Mouse (Mus musculus) splenic B cell, adult 2 months (primary cell): ENCODE results near the gene Lekr1.
A peak's percentile ranks its signal among the peaks of the same experiment; 100 is the strongest.

Experiments
- DNase-seq: peaks from one replicate; pipeline ENCODE4 v3.0.0-alpha.2; 2011; ENCODE audit warnings: low read depth, low spot score
- H3K27me3 ChIP-seq: 2 replicates; pipeline ENCODE4 v1.6.1; 2012; ENCODE audit warnings: mild to moderate bottlenecking, low read length, moderate library complexity, mixed read lengths; ENCODE audit not compliant: control insufficient read depth, poor library complexity, insufficient read depth, severe bottlenecking
- H3K36me3 ChIP-seq: 2 replicates; pipeline ENCODE4 v1.6.1; 2012; ENCODE audit warnings: mild to moderate bottlenecking, low read length, moderate library complexity, mixed read lengths; ENCODE audit not compliant: control insufficient read depth, poor library complexity, insufficient read depth, severe bottlenecking

The Lekr1 gene

GRCm38 (mm10) chr3:65665977-65666766 lies at the start of gene Lekr1:
TSS of gene Lekr1 (plus strand) at chr3:65666228.
- Histone ChIP-seq H3K36me3 (no peaks in the 10 kb centered on the region), H3K27me3 (no peaks in the 10 kb centered on the region)
- peak; percentile 94 for DNase-seq

- H3K36me3 ChIP-seq, result no peaks in the 10 kb centered on the region
- H3K27me3 ChIP-seq, result no peaks in the 10 kb centered on the region
- DNase-seq, result no peak
These were observed 48.5 kb upstream of the Lekr1 start for GRCm38 (mm10) chr3:65617507-65617906.

- Histone ChIP-seq H3K27me3 (no peaks in the 10 kb centered on the region), H3K36me3 (no peaks in the 10 kb centered on the region)
- peak; percentile 51 for DNase-seq
These were observed 46.7 kb upstream of the Lekr1 start for GRCm38 (mm10) chr3:65619340-65619739.

GRCm38 (mm10) chr3:65623057-65623456 lies 43.0 kb upstream of the Lekr1 start:
- no peak for DNase-seq
- no peaks in the 10 kb centered on the region for H3K27me3 ChIP-seq
- no peaks in the 10 kb centered on the region for H3K36me3 ChIP-seq

GRCm38 (mm10) chr3:65625496-65626289 lies 40.3 kb upstream of the Lekr1 start:
- DNase-seq, result peak; percentile 38
- H3K27me3 ChIP-seq, result no peaks in the 10 kb centered on the region
- H3K36me3 ChIP-seq, result no peaks in the 10 kb centered on the region

GRCm38 (mm10) chr3:65626290-65626914 lies 39.6 kb upstream of the Lekr1 start:
- DNase-seq, result no peak
- H3K27me3 ChIP-seq, result no peaks in the 10 kb centered on the region
- H3K36me3 ChIP-seq, result no peaks in the 10 kb centered on the region

GRCm38 (mm10) chr3:65627021-65627706 lies 38.9 kb upstream of the Lekr1 start:
- DNase-seq, result peak; percentile 60
- H3K36me3 ChIP-seq, result no peaks in the 10 kb centered on the region
- H3K27me3 ChIP-seq, result no peaks in the 10 kb centered on the region

- no peak for DNase-seq
- H3K27me3 ChIP-seq, result no peaks in the 10 kb centered on the region
These were observed 38.4 kb upstream of the Lekr1 start for GRCm38 (mm10) chr3:65627707-65628028.

GRCm38 (mm10) chr3:65629565-65630112 lies 36.4 kb upstream of the Lekr1 start:
- Histone ChIP-seq H3K36me3 (no peaks in the 10 kb centered on the region), H3K27me3 (no peaks in the 10 kb centered on the region)
- DNase-seq, result no peak

More at GRCm38 (mm10) chr3:65627707-65628028, 38.4 kb upstream of the Lekr1 start:
- H3K36me3 ChIP-seq, result no peaks in the 10 kb centered on the region

GRCm38 (mm10) chr3:65633604-65634003 lies 32.4 kb upstream of the Lekr1 start:
- DNase-seq, result no peak

GRCm38 (mm10) chr3:65635983-65636382 lies 30.0 kb upstream of the Lekr1 start:
- no peak for DNase-seq
- H3K27me3 ChIP-seq, result no peaks in the 10 kb centered on the region
- no peaks in the 10 kb centered on the region for H3K36me3 ChIP-seq

More at GRCm38 (mm10) chr3:65633604-65634003, 32.4 kb upstream of the Lekr1 start:
- no peaks in the 10 kb centered on the region for H3K36me3 ChIP-seq
- no peaks in the 10 kb centered on the region for H3K27me3 ChIP-seq

GRCm38 (mm10) chr3:65637313-65637712 lies 28.7 kb upstream of the Lekr1 start:
- no peaks in the 10 kb centered on the region for H3K36me3 ChIP-seq
- no peaks in the 10 kb centered on the region for H3K27me3 ChIP-seq
- no peak for DNase-seq

GRCm38 (mm10) chr3:65638896-65639295 lies 27.1 kb upstream of the Lekr1 start:
- H3K36me3 ChIP-seq, result no peaks in the 10 kb centered on the region
- no peak for DNase-seq
- no peaks in the 10 kb centered on the region for H3K27me3 ChIP-seq

GRCm38 (mm10) chr3:65639454-65640014 lies 26.5 kb upstream of the Lekr1 start:
- no peaks in the 10 kb centered on the region for H3K27me3 ChIP-seq
- DNase-seq, result no peak
- H3K36me3 ChIP-seq, result no peaks in the 10 kb centered on the region
